Mouse (Mus musculus) ES-E14 (cell line): ENCODE results near the gene Siae. TPM values are rescaled to one million over a fixed set of nuclear protein-coding genes. Genes with fewer than 3 reads are reported as not detected.
A peak's percentile ranks its signal among the peaks of the same experiment; 100 is the strongest.

ENCODE experiments used
- DNase-seq: peaks from one replicate; pipeline ENCODE4 v3.0.0-alpha.2; 2013; ENCODE audit warnings: low read depth, low spot score
- H3K27ac ChIP-seq: 2 replicates; pipeline ENCODE4 v1.5.1; 2012; ENCODE audit warnings: low read depth, mild to moderate bottlenecking, low read length, moderate library complexity, mixed read lengths; ENCODE audit not compliant: poor library complexity, insufficient read depth, severe bottlenecking
- H3K36me3 ChIP-seq: 2 replicates; pipeline ENCODE4 v1.6.1; 2012; ENCODE audit warnings: mild to moderate bottlenecking, low read length, moderate library complexity, mixed read lengths; ENCODE audit not compliant: control insufficient read depth, poor library complexity, insufficient read depth, severe bottlenecking
- H3K4me1 ChIP-seq, 2 experiments: fragments of 150-350 bp in 1 of 2; sonication (generic) in 1 of 2; 2 replicates each; pipeline ENCODE4 v1.6.1; 2012; ENCODE audit warnings: low read length in 2 of 2, mild to moderate bottlenecking in 1 of 2, mixed read lengths in 1 of 2; ENCODE audit not compliant: control insufficient read depth in 2 of 2, insufficient read depth in 2 of 2, poor library complexity in 1 of 2
- H3K4me3 ChIP-seq, 2 experiments: fragments of 150-350 bp in 1 of 2; sonication (generic) in 1 of 2; 2 replicates each; pipeline ENCODE4 v1.5.1; 2012; ENCODE audit warnings: low read length in 2 of 2, low read depth in 1 of 2, mild to moderate bottlenecking in 1 of 2, mixed read lengths in 1 of 2; ENCODE audit not compliant: insufficient read depth in 1 of 2, poor library complexity in 1 of 2, severe bottlenecking in 1 of 2
- H3K9ac ChIP-seq: 2 replicates; pipeline ENCODE4 v1.6.1; 2012; ENCODE audit warnings: low read depth, mild to moderate bottlenecking, low read length, mixed read lengths; ENCODE audit not compliant: poor library complexity, insufficient read depth, severe bottlenecking
- H3K9me3 ChIP-seq: fragments of 150-350 bp; sonication (generic); 2 replicates; pipeline ENCODE4 v1.6.1; 2012; ENCODE audit warnings: low read depth, mild to moderate bottlenecking, low read length; ENCODE audit not compliant: control insufficient read depth, insufficient read depth
- CHD2 ChIP-seq: IDR thresholded peaks from 2 replicates; pipeline ENCODE4 v1.6.1; 2014; ENCODE audit warnings: mild to moderate bottlenecking, low read depth, low read length, inconsistent platforms
- HCFC1 ChIP-seq: IDR thresholded peaks from 2 replicates; pipeline ENCODE4 v1.6.1; 2012; ENCODE audit warnings: low read length, inconsistent platforms, borderline replicate concordance; ENCODE audit not compliant: insufficient read depth
- MAFK ChIP-seq: IDR thresholded peaks from 2 replicates; pipeline ENCODE4 v1.6.1; 2014; ENCODE audit warnings: mild to moderate bottlenecking, low read depth, low read length, inconsistent platforms; ENCODE audit not compliant: insufficient read depth
- ZC3H11A ChIP-seq: IDR thresholded peaks from 2 replicates; pipeline ENCODE4 v1.6.1; 2012; ENCODE audit warnings: low read depth, mild to moderate bottlenecking, inconsistent platforms, low read length, borderline replicate concordance
- ZNF384 ChIP-seq: IDR thresholded peaks from 2 replicates; pipeline ENCODE4 v1.6.1; 2012; ENCODE audit warnings: low read depth, low read length, inconsistent platforms
- in situ Hi-C, 2 experiments: fragments of 600-800 bp; cut with MboI; formaldehyde crosslinking; loops; one replicate each; pipeline ENCODE4 v1.15.1; 2025; ENCODE audit warnings: low sequenced_read_pairs in 2 of 2, inconsistent platforms in 1 of 2; ENCODE audit not compliant: unreplicated experiment in 2 of 2
- total RNA-seq: library from RNA; depleted of rRNA; stranded (reverse); fragments of 300-350 nt; gene quantifications from 2 replicates; pipeline ENCODE4 v1.2.3, GENCODE M21; 2012

Gene Siae
- total RNA-seq, 1 experiment, result 8.5 TPM

GRCm38 (mm10) chr9:37518991-37519390 lies 36.5 kb upstream of the Siae start:
- DNase-seq, result no peak
- in situ Hi-C loops, result no loop called here
- no peaks in the 10 kb centered on the region for H3K4me1 ChIP-seq
- H3K36me3 ChIP-seq, result peaks cover 25% of the 10 kb centered on the region
- H3K4me3 ChIP-seq, result no peak overlapping the region
- H3K9me3 ChIP-seq, result no peaks in the 10 kb centered on the region
- TF ChIP-seq ZC3H11A (no peak), MAFK (no peak), ZNF384 (no peak), HCFC1 (no peak), CHD2 (no peak)
- no peak overlapping the region for H3K9ac ChIP-seq
- no peak overlapping the region for H3K27ac ChIP-seq

- peaks cover 29% of the 10 kb centered on the region for H3K36me3 ChIP-seq
Measured at GRCm38 (mm10) chr9:37519995-37520394, 35.5 kb upstream of the Siae start.

GRCm38 (mm10) chr9:37525461-37525860 lies 30.0 kb upstream of the Siae start:
- Histone ChIP-seq H3K36me3 (peaks cover 18% of the 10 kb centered on the region), H3K9me3 (no peaks in the 10 kb centered on the region), H3K27ac (no peak overlapping the region), H3K9ac (no peak overlapping the region), H3K4me3 (no peak overlapping the region), H3K4me1 (peaks cover 2 to 12% of the 10 kb centered on the region in 2 experiments; a peak in 2 of 4 replicates)
- DNase-seq, result no peak
- in situ Hi-C loops, result no loop called here
- TF ChIP-seq ZNF384, result no peak
- no peak for TF ChIP-seq HCFC1
- no peak for TF ChIP-seq ZC3H11A
- TF ChIP-seq MAFK, result no peak
- no peak for TF ChIP-seq CHD2

More at GRCm38 (mm10) chr9:37519995-37520394, 35.5 kb upstream of the Siae start:
- no peak for DNase-seq
- H3K4me1 ChIP-seq, result no peaks in the 10 kb centered on the region
- in situ Hi-C loops, result no loop called here
- TF ChIP-seq MAFK, result no peak
- no peak for TF ChIP-seq ZC3H11A
- no peak for TF ChIP-seq CHD2
- no peak for TF ChIP-seq HCFC1
- no peaks in the 10 kb centered on the region for H3K9me3 ChIP-seq
- no peak overlapping the region for H3K9ac ChIP-seq
- no peak overlapping the region for H3K4me3 ChIP-seq
- no peak overlapping the region for H3K27ac ChIP-seq

GRCm38 (mm10) chr9:37526443-37527395 lies 28.8 kb upstream of the Siae start:
- Histone ChIP-seq H3K9ac (peak overlapping the region; percentile 44; the same call in 1 of the 2 replicates), H3K27ac (no peak overlapping the region), H3K4me1 (peaks cover 2 to 16% of the 10 kb centered on the region in 2 experiments; a peak in 2 of 4 replicates), H3K4me3 (peak overlapping the region; percentile 48 to 55), H3K36me3 (peaks cover 11% of the 10 kb centered on the region), H3K9me3 (no peaks in the 10 kb centered on the region)
- no peak for DNase-seq
- in situ Hi-C loops, result no loop called here
- no peak for TF ChIP-seq HCFC1
- TF ChIP-seq CHD2, result no peak
- no peak for TF ChIP-seq ZC3H11A
- TF ChIP-seq MAFK, result no peak
- TF ChIP-seq ZNF384, result no peak
